Mouse (Mus musculus) myocyte (in vitro differentiated cells): ENCODE measurements at regions not wholly inside any gene's neighbourhood (a gene's known extent, or its start where the extent isn't known, plus 50 kb on each side); places are given as distances from the start of the nearest gene placed in this dataset.

ENCODE experiments used
- CEBPB ChIP-seq: IDR thresholded peaks from 2 replicates; pipeline ENCODE4 v1.6.1; 2011; ENCODE audit warnings: mild to moderate bottlenecking, moderate library complexity; ENCODE audit not compliant: poor library complexity, insufficient read depth, severe bottlenecking
- MAX ChIP-seq: IDR thresholded peaks from one replicate; pipeline ENCODE4 v1.6.1; 2011; ENCODE audit warnings: low read depth, mild to moderate bottlenecking, control low read depth
- MYOD1 ChIP-seq, 3 experiments: IDR thresholded peaks; one replicate each; pipeline ENCODE4 v1.6.1; 2011; ENCODE audit warnings: control low read depth in 2 of 3, low read depth in 2 of 3, mild to moderate bottlenecking in 2 of 3, moderate library complexity in 1 of 3; ENCODE audit not compliant: insufficient read length in 2 of 3, control insufficient read depth in 1 of 3
- MYOG ChIP-seq, 3 experiments: IDR thresholded peaks; one replicate each; pipeline ENCODE4 v1.6.1; 2011; ENCODE audit warnings: control low read depth in 2 of 3, low read depth in 2 of 3, mild to moderate bottlenecking in 2 of 3; ENCODE audit not compliant: insufficient read length in 2 of 3, control insufficient read depth in 1 of 3, insufficient read depth in 1 of 3
- POLR2A ChIP-seq: IDR thresholded peaks from one replicate; pipeline ENCODE4 v1.6.1; 2011; ENCODE audit warnings: low read depth, mild to moderate bottlenecking, control low read depth, moderate library complexity; ENCODE audit not compliant: insufficient read length
- POLR2AphosphoS2 ChIP-seq: IDR thresholded peaks from one replicate; pipeline ENCODE4 v1.6.1; 2011; ENCODE audit warnings: low read depth, control low read depth; ENCODE audit not compliant: insufficient read length
- REST ChIP-seq: IDR thresholded peaks from one replicate; pipeline ENCODE4 v1.6.1; 2011; ENCODE audit warnings: mild to moderate bottlenecking, control low read depth, moderate library complexity; ENCODE audit not compliant: insufficient read depth, insufficient read length
- SRF ChIP-seq: IDR thresholded peaks from one replicate; pipeline ENCODE4 v1.6.1; 2011; ENCODE audit warnings: low read depth; ENCODE audit not compliant: control insufficient read depth, insufficient read length
- TCF12 ChIP-seq: IDR thresholded peaks from one replicate; pipeline ENCODE4 v1.6.1; 2011; ENCODE audit warnings: mild to moderate bottlenecking, control low read depth; ENCODE audit not compliant: poor library complexity, insufficient read depth, severe bottlenecking
- USF1 ChIP-seq: IDR thresholded peaks from one replicate; pipeline ENCODE4 v1.6.1; 2011; ENCODE audit warnings: low read depth, mild to moderate bottlenecking, control low read depth, moderate library complexity

GRCm38 (mm10) chr2:160062148-160062937 is 271.6 kb downstream of the Gm826 start:
- TF ChIP-seq CEBPB (no peak), POLR2A (no peak), TCF12 (no peak), POLR2AphosphoS2 (no peak), MYOD1 (IDR thresholded peaks at IDR 0.05; ENCODE audit: control insufficient read depth in 1 of 3, insufficient read length in 2 of 3, low read depth in 2 of 3) (no peak), MYOG (IDR thresholded peaks at IDR 0.05; ENCODE audit: control insufficient read depth in 1 of 3, insufficient read depth in 1 of 3, insufficient read length in 2 of 3, low read depth in 2 of 3) (no peak), USF1 (no peak), MAX (no peak), REST (no peak), SRF (no peak)
